Mouse (Mus musculus): ENCODE measurements around the gene Sh2d1b1.

Gene Sh2d1b1

DNA sequence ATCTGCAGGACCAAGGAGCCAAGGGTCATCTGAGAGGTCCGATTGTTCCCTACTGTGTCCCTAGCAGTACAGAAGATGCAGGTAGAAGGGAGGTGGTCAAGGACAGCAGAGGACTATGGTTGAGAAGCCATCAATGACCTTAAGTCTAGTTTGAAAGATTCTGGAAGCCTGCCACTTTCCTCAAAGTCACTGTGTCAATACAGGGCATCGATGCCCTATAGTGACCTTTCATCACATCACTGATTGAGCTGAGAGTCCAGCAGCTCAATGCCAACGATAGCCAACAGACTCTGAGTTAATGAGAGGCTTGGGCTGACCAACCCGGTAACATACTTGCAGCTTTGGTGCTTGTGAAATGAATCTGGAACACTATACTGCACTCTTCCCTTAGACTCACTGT lies 48.2 kb downstream of the Sh2d1b1 start:
- no peak for DNase-seq

DNA sequence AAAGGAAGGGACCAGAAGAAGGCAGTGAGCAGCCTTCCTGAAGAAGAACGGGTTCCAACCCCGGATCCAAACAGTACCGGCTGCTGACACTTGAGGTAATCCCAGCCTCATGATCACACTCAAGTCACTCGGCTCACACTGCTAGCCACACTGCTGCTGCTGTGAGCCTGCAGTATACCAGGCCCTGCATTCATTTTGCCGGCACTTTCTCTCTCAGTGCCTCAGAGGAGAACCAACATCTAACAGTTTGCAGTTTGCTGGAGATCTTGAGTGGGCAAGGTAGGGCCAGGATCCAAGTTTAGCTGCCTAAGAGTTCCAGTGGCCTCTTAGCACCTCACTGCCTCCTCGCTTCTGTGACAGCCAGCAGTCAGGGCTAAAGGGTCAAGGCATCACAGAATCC lies 54.8 kb downstream of the Sh2d1b1 start:
- DNase-seq, result peak; percentile 19

DNA sequence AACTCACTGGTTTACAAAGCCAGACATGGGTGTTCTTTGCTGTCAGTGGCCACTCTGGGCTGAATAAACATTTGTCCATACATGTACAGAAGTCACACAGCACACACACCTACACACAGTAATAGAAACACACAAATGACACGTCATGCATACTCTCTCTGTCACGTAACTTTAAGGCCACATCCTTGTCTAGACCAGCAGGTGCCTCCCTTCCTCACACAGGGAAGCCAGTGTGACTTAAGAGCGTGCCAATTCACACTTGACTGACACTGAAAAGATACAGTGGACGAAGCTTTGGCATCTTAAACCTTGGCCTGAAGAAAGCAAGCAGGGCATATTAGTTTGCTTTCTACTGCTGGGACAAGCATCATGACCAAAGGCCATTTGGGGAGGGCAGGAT lies 55.7 kb downstream of the Sh2d1b1 start:
- DNase-seq, result no peak
